Mouse (Mus musculus) naive thymus-derived CD4-positive, alpha-beta T cell, adult 2 months (primary cell): ENCODE results near the gene 1700024P04Rik.
"Not testable (repeated sequence)": the region's sequence is repeated elsewhere in the genome, so short reads cannot be mapped to it uniquely, and the experiment has no call there.

ENCODE experiments used
- DNase-seq: peaks from one replicate; pipeline ENCODE4 v3.0.0-alpha.2; 2011; ENCODE audit warnings: low read depth

1700024P04Rik gene

DNA sequence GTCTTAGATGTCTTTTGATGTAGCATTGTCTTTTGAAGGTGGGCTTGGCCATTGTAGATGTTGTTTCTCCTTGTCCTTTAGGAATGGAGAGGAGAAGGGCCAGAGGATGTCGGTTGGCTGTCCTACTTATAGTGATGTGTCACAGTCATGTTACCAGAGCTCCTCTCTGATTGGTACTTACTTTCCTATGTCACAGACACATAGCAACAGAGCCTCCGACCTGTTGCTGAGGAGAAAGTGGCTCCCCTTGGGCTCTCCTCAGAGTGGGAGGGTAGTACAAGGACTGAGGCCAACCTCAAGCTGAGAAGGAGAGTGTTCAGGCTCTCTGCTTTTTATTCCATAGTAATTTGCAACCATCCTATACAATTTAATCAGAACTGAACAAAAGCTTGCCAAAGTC, at the start of gene 1700024P04Rik:
1700024P04Rik (minus strand) TSS at position 101 of the 400 bp plus-strand sequence.
- no peak for DNase-seq

DNA sequence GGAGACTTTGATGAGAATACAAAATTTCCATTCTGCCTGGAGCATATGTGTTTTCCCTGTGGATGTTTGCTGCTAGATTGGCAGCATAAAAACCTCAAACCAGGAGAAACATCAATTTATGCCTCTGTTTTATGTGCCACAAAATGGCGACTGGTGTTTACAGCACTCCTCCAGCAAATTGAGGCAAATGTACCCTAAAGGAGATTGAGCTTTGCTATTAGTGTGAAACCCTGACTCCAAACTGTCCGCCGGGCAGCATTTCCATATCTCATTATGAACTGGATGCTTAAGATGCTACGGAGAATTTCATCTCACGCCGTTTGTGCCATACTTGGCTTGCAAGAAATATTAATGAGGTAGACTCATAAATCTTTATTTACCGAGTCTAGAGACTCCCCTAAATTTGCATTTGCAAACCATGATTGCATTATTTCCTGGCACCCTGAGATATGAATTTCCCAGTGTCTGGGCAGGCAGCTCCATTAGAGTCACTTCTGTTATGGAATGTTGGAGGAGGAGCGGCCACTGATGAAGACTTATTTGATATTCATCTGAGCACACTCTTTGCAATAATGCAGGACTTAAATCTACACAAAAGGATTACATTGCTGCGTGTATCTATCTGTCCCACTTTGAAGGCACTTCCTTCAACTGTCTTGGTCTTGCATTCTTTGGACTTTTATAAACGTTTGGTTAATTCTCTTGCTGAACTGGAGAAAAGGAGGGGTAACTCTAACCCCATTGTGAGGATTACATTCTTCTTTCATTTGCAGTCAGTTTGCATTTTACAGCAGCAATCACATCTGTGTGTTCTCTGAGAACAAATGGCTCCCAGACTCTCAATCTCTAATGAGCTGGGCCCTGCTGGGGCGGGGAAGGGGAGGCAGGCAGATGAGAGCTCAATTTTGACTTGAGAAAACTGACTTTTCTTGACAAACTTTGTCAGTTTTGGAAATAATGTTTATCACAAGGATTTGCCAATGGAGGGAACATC, 47.2 kb upstream of the 1700024P04Rik start:
- DNase-seq, result no peak

DNA sequence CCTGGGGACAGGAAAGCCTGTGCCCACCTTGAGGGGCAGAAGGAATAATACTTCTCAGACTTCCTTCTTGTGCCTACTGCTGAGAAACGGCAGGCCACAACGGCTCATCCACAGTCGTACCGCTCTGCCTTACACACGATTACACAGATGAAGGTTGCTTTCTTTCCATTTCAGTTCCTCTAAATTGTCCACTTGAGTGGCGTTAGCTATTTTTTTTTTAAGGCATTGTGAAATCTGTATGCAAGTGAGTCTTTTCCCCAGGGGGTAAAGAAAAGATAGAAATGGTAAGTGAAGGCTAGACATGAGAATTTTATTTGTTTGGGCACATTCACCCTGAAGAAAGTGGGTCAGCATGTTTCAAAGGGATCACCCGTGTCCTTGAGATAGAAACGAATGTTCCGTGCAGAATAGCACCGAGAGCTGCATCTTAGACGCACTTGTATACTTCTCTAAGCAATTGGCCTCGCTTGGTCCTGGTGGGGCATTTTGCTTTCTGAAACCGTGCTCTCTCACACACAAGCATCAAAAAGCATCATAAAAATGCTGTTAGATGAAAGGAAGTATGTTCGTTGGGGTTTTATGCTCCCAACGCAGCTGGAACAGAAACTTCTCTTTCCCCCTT, 46.3 kb upstream of the 1700024P04Rik start:
- DNase-seq, result no peak

DNA sequence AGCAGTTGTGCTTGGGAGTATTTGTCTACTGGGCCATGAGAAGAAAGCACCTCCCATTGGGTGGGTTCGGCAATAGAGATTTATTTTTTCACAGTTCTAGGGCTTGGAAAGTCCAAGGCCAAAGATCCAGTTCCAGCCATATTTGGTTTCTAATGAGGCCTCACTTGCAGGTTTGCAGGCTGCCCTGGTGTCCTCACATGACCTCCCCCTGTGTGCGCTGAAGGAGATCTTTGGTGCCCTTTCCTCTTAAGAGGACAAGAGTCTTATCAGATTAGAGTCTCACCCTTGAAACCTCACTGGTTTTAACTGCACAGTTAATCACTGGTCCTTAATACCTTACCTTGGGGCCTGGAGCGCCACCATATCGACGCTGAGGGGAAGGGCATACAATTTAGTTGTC, 40.9 kb upstream of the 1700024P04Rik start:
- DNase-seq, result no peak

DNA sequence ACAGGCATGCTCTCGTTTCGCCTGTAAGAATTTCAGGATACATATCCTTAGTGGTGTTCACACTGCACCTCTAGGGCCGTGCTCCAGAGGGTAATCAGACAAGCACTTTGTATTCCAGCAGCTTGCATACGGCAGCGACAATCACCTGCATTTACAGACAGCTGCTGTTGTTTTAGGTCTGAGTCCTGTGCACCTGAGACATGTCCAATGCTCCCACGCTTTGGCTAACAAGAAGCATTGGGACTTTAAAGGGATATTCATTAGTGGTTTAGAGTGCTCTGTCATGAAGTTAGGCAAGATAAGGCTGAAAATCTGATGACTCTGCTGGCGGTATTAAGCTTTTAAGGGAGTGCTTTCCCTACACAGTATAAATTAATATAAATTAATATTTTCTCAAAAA, 37.7 kb upstream of the 1700024P04Rik start:
- DNase-seq, result no peak

DNA sequence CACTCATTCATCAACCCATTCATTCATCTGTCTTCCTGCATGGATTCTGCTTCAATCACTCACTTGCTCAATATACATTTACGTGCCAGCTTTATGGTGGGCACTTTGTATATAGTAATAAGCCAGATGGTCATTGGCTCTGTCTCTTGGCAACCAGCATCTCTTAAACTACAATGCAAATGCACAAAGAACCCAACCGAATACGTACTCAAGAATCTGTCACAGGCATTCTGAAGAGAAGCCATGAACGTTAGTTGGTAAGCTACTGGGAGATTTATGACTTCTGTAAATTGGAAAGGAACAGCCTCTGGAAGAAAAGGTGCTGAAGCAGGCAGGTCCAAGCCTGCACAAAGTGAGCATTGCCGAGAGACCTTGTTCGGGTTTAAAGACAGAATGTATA, 36.8 kb upstream of the 1700024P04Rik start:
- no peak for DNase-seq

DNA sequence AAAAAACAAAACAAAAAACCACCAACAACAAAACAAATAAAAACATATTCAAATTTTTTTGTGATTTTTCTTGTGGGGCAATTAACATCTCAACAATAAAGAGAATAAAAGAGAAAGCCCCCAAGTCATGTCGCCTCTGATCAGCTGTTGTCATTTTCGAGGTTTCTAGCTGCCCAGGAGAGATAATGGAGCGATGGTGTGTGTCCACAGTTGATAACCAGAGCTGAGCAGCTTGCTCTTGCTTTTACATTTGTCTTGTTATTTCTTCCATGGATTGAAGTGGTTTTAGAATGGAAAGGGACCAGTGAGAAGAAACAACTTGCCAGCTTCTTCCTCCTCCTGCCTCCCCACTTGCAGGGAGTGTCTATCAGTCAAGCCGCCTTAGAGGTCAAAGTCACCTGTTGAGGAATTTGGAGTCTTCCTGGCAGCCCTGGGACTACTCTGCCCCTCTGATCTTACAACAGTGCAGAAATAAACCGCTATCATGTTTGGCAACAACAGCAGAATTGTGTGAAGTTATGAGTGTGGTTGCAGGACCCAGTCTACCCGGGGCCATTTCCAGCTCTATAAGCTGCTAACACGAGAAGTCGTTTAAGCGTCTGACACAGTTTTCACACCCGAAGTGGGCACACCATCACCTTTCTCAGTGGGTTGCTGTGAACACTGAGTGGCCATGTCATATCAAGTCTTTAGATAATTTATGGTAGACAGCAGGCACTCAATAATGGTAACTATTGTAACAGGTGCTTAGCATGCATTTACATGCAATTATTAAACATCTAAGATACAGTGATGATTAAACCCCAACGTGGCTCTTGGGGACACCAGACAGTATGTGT, 35.7 kb upstream of the 1700024P04Rik start:
- no peak for DNase-seq

DNA sequence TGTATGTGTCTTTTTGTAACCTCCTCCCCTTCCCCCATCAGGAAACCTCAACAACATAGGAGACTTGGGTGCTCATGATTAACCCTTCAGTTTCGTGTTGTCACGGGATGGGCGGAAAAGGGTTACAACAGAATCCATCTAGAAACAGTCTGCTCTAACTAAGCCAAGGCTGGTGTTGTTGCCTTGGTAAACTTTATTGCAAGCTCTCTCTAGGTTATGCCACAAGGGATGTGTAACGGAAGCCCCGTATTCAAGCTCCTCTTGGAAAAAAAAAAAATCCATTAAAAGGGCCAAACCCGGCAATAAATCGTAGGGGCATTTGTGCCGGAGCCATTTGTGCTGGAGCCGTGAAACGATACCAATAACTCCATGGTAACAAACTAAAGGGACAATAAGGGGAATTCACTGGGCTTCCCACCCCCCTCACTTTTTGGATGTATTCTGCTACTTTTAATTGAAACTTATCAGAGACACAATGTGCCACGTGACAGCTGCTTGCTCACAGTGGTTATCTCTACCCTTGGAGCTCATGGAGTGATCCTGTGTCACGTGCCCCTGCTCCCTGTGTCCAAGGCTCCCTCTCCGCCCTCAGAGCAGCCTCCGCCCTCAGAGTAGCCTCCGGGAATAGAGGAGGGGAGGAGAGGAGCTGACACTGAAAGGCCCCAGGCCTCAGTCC, 34.3 kb upstream of the 1700024P04Rik start:
- DNase-seq, result no peak

DNA sequence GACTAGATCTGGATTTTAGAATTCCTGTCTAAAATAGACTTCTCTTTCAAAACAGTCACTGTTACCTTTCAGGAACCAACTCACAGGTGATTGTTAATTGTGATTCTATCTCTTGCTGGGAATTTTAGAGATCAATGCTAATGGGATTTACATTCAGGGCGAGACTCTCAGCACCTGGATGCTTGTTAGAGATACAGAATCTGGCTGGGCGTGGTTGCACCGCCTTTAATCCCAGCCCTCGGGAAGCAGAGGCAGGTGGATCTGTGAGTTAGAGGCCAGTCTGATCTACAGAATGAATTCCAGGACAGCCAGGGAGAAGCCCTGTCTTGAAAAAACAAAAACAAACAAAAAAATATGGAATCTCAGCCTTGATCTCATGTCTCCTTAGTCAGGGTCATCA, 32.3 kb upstream of the 1700024P04Rik start:
- DNase-seq, result no peak

DNA sequence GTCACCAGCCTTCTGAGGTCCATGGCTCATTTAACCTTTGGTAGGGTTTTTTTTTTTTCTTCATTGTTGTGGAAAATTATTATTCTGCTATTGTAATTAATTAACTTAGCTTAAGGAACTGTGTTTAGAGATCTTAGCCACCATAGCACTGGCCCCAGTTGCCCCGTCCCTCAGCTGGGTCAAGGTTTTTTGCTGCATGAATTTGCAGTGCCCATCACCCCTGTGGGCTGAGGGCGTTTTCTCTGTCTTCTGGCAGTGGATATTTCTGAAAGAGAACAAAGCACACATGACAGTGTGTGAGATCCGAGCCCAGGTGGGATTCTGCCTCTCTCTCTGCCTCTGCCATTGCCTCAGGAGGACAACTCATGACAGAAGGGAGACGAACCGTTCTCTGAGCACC, 28.5 kb upstream of the 1700024P04Rik start:
- DNase-seq, result no peak

DNA sequence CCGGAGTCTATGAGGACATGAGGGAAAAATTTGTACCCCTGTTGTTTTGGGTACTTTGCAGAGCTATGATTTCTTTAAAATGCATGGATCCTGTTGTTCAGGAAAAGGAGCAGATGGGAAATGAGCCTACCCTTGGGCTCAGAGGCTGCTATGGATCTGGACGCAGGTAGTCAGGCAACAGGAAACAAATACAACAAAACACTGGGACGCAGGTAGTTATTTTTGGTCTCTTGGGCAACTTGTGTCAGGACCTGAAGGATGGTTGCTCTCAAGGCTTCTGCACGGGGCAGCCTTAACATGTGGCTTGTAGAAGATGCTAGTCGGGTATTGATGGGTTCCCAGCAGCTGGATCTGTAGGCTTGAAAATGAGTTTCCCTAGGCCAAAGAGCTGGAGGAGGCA, 23.6 kb upstream of the 1700024P04Rik start:
- DNase-seq, result no peak

DNA sequence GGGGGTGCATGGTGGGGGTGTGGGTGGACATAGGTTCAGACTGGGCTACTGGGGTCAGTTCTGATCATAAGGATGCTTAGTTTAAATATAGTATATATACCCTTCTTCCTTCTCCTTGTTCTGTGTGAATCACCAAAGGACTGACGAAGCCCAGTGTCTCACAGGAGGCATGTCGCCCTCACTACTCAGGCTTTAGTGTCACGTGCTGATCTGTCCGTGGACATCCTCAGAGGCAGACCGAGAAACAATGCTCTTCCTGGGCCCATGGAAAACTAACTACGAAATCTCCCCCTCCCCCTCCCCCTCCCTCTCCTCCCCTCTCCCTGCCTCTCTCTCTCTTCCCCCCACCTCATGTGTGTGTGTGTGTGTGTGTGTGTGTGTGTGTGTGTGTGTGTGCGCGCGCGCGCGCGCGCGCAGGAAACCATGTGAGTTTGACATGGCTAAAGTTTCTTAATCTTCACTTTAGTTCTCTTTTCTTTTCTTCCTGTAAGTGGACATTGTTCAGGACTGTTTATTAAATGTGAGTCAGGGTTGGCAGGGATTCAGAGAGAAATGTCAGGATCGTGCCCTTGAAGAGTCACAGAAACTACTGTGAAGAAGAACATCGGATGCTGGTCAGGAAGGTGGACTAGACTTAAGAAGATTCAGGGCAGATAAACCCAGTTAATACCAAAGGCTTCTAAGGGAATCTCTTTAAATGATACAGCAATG, 22.2 kb upstream of the 1700024P04Rik start:
- no peak for DNase-seq

DNA sequence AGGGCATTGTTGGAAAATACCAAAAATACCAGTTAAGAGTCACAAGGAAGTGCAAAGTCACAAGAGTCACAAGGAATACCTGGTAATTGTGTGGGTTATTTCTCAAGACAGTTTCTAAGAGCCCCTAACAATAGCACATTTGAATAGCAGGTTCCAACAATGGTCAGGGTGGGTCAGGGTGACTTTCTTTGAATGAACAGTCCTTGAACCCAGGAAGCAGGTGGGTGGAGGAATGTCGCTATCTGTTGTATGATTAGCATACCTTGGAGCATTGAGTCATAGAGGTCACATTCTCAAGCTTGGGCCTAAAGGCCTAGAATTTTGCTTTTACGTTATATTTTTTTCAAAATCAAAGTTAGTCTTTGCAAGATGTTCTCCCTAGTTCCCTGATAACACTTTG, 17.3 kb upstream of the 1700024P04Rik start:
- not testable (repeated sequence) for DNase-seq

DNA sequence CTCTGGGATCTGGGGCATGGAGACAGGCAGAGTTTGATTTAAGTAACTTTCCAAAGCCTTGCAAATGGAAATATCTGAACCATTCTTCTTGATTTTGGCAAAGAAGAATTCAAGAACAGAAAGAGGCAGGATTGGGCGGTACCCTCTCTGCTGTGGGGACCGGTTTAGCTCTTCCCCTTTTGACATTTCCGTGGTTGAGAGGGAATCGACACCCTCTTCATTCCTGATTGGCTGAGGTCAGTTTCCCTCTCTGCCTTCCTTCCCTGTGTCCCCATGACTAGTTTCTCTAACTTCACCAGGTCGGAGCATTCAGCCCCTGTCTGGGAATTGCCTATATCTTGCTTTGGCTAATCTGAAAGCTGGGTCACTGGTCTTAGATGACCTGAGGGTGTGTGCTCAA, 12.7 kb upstream of the 1700024P04Rik start:
- DNase-seq, result no peak

DNA sequence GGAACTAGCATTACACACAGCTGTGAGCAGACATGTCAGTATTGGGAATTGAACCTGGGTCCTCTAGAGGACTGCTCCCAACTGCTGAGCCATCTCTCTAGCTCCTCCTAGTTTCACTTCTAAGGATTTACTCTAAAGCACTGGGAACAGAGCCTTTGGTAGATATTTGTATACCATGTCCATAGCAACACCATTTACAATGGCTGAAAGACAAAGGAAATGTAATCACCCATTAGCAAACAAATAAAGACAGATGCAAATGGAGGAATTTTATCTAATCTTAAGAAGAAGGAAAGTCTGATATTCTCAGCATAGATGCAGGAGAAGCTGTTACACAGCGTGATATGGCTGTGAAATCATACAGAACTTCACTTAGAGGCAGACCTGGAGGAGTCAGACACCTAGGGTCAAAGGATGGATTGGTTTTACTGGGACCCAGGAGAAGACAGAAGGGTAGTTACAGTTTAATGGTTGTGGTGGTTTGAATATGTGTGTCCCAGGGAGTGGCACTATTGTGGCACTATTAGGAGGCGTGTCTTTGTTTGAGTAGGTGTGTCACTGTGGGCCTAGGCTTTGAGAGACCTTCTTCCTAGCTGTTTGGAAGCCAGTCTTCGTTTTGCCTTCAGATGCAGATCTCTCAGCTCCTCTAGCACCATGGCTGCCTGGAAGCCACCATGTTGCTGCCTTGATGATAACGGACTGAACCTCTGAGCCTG, 7.1 kb downstream of the 1700024P04Rik start:
- DNase-seq, result no peak

DNA sequence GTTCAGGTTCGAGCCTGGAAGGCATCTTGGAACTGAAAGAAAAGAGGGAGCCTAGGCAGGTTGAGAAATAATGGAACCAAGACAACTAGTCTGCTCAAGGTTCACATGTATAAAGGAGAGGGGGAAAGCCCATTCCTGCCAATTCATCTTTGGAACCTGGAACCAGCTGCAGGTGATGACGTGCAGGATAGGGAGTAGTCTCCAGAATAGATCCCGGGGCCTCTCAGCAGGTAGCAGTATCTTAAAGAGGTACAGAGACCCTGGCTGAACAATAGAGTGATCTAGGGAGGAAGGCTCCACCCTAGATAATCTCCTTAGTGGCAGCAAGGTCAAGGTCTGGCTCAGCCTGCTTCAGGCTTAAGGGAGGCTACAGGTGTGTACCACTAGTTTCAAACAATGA, 8.3 kb downstream of the 1700024P04Rik start:
- DNase-seq, result not testable (repeated sequence)

DNA sequence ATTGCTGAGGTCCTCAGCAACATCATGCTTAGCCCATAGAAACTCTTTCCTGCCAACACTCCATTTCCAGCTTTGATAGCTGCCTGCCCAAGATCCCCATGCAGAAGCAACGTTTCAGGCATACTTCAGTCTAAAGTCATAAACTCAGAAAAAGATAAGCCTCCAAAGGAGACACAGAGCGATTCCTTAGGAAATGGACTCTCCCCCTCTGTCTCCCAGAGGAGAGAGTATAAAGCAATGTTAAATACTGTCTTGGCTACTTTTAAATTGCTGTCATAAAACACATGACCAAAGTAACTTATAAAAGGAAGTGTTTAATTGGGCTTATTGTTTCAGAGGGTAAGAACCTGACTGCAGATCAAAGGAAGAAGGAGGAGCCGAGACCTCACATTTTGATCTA, 12.3 kb downstream of the 1700024P04Rik start:
- DNase-seq, result no peak

DNA sequence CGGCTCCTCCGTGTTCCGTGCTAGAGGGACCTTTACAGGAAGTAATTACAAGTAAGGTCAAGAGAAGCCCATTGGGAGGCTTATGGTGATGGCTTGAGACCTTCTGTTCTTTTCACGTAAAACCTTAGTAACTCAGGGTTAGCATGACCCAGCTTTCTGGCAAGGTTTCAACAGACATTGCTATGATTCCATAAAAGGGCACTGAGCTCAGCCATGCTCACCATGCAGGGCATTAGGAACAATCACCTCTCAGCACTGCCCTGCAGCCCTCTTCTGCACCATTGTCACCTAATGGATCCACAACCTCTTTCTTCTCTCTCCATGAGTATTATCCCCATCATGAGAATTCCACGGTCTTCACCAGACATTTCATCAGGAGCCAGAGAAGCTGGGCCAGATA, 12.7 kb downstream of the 1700024P04Rik start:
- no peak for DNase-seq

DNA sequence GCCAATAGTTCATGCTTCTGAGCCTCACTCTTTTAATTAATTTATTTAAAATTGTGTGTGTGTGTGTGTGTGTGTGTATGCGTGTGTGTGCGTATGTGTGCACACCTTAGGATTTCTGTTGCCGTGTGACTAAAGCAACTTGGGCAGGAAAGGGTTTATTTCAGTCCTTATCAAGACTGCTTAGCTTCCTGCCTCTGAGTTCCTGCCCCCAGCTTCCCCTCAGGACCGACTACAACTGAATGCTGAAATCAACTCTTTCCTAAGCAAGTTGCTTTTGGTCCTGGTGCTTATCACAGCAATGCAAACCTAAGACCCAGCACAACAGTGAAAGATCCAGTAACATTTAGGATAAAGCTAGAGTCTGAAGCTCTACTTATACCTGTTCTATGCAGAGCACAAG, 15.8 kb downstream of the 1700024P04Rik start:
- DNase-seq, result no peak

DNA sequence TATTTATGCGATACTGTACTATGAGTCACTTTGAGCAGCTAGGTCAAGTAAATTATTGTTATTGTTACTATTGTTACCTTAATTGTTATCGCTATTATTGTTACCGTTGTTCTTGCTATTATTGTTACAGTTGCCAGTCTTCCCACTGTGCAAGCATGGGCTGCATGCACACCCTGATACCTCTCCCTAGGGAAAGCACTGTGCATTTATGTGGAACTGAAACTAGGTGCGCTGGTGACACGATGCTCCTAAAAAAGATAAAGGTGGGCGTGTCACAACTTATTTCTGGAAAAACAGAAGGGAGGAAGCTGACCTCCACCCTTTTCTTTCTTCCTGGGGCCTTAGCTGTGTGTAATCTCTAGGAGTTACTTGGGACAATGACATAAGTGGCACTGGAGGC, 16.4 kb downstream of the 1700024P04Rik start:
- DNase-seq, result no peak

DNA sequence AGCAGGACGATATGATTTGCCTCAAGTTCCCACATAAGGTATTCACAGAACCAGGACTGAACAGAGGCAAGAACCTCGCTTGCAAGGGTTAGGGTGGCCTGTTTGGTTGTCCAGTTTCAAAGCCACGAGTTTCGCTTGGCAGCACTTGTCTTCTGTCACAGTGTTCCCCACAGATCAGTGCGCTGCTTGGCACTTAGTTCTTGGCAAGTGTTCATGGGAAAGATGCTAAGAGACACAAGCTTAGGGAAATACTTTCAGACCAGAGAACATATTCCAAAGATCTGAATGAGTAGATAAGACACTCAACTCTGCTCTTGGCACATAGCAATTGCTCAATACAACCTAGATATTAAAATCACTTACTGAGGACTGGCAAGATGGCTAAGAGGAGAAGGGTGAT, 17.8 kb downstream of the 1700024P04Rik start:
- no peak for DNase-seq
